Mouse (Mus musculus): ENCODE measurements around the gene Ccdc36. TPM values are rescaled to one million over a fixed set of nuclear protein-coding genes. Genes with fewer than 3 reads are reported as not detected.

Gene Ccdc36
- total RNA-seq (2023): not detected

DNA sequence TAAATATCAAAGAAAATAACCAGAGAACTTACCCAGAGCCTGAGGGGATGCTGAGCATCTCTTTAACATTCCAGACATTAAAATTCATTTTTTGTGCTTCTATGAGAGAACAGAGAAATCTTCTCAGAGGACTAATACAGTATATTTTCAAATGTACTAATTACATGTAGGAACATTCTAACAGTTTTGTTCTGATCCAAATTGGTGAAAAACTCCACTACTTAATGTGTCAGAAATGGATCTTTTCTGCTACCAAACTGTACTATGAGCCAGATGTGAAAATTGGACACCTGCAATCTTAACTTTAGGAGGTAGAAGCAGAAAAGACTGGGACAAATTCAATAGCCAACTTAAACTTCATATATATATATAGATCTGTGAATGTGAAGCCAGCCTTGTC is at the start of gene Ccdc36:
TSS of gene Ccdc36 (minus strand) at position 101 of the 400 bp plus-strand sequence.

GRCm38 (mm10) chr9:108461181-108461631 is 32.9 kb upstream of the Ccdc36 start, which contains the start of gene Klhdc8b:
Klhdc8b (minus strand) TSS chr9:108461581.

DNA sequence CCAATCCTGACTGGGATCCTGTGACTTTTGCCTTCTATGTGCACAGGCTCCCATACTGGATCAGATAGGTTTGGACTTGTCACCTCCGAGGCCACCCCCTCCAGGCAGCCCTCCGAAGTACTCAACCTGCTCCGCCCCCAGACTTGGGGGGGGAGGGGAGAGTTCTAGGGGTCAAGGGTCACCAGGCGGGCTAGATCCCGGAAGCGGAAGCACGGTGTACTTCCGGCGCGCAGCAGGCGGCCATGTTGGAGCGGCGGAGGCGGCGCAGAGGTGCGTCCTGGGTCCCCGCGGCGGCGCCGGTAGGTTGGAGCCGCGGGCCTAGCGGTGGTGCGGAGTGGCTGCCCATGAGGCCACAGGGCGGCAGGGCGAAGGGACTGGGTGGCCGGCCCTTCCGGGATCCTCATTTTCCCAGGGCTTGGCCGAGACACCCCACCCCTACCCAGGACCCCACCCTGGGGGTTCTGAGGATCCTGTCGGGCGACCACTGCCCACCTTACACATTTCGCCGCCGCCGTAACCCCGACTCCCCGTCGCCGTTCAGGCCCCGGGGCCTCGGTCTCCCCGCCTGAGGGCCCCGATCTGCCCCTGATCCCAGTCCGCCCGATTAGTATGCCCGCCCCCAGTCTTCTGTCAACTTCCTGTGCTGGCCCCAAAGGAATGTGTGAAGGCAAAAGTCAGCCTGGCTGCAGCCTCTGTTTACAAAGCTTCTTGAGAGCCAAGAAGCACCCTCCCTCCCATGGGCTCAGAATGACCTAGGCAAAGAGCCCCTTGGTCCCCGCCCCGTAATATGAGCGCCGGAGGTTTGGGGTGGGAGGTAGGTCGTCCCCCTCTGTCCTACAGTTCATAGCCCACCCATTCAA is 32.3 kb upstream of the Ccdc36 start, which contains the start of gene Ccdc71:
TSS of gene Ccdc71 (plus strand) at position 209 of the 860 bp plus-strand sequence.

GRCm38 (mm10) chr9:108436182-108436581 is 7.9 kb upstream of the Ccdc36 start, which contains the start of gene BC048562:
BC048562 (plus strand) TSS chr9:108436482.

DNA sequence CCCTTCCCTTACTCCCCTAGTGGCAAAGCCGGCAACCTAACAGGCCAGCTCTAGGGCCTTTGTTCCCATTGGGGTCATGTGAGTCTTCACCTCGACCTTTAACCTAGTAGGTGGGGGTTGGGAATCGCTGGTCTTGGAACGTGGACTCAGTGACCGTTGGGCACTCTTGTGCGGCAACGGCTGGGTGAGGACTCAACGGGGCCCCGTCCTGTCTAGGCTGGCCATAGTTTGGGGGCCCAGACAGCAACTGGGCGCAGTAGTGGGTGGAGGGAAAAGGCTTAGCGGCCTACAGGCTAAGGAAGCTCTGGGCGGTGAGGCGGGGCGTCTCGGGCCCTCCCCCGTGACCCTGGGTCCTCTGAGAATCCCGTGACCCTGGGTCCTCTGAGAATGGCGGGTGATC is 35.6 kb downstream of the Ccdc36 start, which contains the start of gene 1700102P08Rik:
TSS of gene 1700102P08Rik (plus strand) at position 130 of the 400 bp plus-strand sequence.

Other genes starting within 250 kb of the Ccdc36 start
- gene Bsn, start 238.1 kb downstream of the Ccdc36 start, total RNA-seq (2023): under 1 TPM; 0.21 to 0.37 TPM
- 10 to 100 TPM; 14.6 to 16.6 TPM for gene Dag1, start 164.5 kb downstream of the Ccdc36 start, total RNA-seq (2023)
- gene Nicn1, start 138.1 kb downstream of the Ccdc36 start, total RNA-seq (2023): 1 to 10 TPM; 2.2 to 2.9 TPM
- gene Amt, start 131.6 kb downstream of the Ccdc36 start, total RNA-seq (2023): 1 to 10 TPM; 1.0 TPM
- gene Rhoa, start 122.4 kb downstream of the Ccdc36 start, total RNA-seq (2023): 100 to 1,000 TPM; 645 to 652 TPM
- gene Tcta, start 122.3 kb downstream of the Ccdc36 start, total RNA-seq (2023): 10 to 100 TPM; 13.5 to 16.4 TPM
- 1,000 to 10,000 TPM; 2,015 to 2,084 TPM for gene Gpx1, start 89.6 kb downstream of the Ccdc36 start, total RNA-seq (2023)
- gene Usp4, start 80.6 kb downstream of the Ccdc36 start, total RNA-seq (2023): 100 to 1,000 TPM; 145 to 165 TPM
- 1 to 10 TPM; 2.8 to 3.7 TPM for gene 1700102P08Rik, start 35.7 kb downstream of the Ccdc36 start, total RNA-seq (2023)
- gene BC048562, start 8.0 kb upstream of the Ccdc36 start, total RNA-seq (2023): not detected
- gene Ccdc71, start 32.0 kb upstream of the Ccdc36 start, total RNA-seq (2023): 10 to 100 TPM; 16.6 to 24.8 TPM
- gene Klhdc8b, start 33.1 kb upstream of the Ccdc36 start, total RNA-seq (2023): 1 to 10 TPM; 1.7 to 1.8 TPM
- gene Lamb2, start 51.3 kb upstream of the Ccdc36 start, total RNA-seq (2023): under 1 TPM; 0.36 to 1.00 TPM
- gene Usp19, start 62.1 kb upstream of the Ccdc36 start, total RNA-seq (2023): 100 to 1,000 TPM; 176 to 197 TPM
- gene Qars, start 79.2 kb upstream of the Ccdc36 start, total RNA-seq (2023): 100 to 1,000 TPM; 145 to 176 TPM
- gene Qrich1, start 88.3 kb upstream of the Ccdc36 start, total RNA-seq (2023): 100 to 1,000 TPM; 142 to 149 TPM
- 10 to 100 TPM; 93.4 to 98.0 TPM for gene Impdh2, start 131.8 kb upstream of the Ccdc36 start, total RNA-seq (2023)
- gene Ndufaf3, start 138.9 kb upstream of the Ccdc36 start, total RNA-seq (2023): 10 to 100 TPM; 26.0 to 30.1 TPM
- 10 to 100 TPM; 33.7 to 38.3 TPM for gene Dalrd3, start 141.4 kb upstream of the Ccdc36 start, total RNA-seq (2023)
- 1 to 10 TPM; 3.8 to 4.3 TPM for gene Wdr6, start 150.3 kb upstream of the Ccdc36 start, total RNA-seq (2023)
- under 1 TPM in 1 of 2 experiments, not detected in 1; 0.67 TPM for gene P4htm, start 169.2 kb upstream of the Ccdc36 start, total RNA-seq (2023)
- 100 to 1,000 TPM; 119 to 166 TPM for gene Arih2, start 220.9 kb upstream of the Ccdc36 start, total RNA-seq (2023)
- 10 to 100 TPM; 28.1 to 30.7 TPM for gene Slc25a20, start 233.6 kb upstream of the Ccdc36 start, total RNA-seq (2023)

All from monocyte, adult 59 days (primary cell).